In the genomic region with DNA sequence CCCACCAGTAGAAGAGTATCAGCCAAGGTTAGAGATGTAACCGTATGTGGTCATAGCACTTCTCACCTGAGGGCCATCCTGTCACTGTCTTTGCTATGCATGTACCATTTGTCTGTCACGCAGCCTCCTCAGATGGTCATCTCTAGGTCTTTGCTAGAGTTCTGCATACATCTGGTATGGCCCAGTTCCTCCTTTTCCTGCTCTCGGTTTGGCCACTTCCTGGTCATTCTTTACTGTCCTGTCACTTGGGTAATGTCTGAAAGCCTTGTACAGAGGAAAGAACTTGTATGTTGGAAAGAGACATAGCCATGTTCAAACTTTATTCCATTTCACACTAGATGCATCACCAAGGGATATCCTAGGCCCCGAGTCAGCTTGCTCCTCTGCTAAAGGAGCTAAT, we compare ENCODE assay signal across 23 mouse cellular contexts. TPM values are rescaled to one million over a fixed set of nuclear protein-coding genes. Genes with fewer than 3 reads are reported as not detected.
DNase-seq lines count a peak whose midpoint lies in the region; ATAC-seq and TF ChIP-seq lines count a peak whose summit lies in the region.
"Had no signal": no experiment of that assay in that cellular context is flagged by ENCODE, and none has a peak within 500 bp of the region (broad histone marks: within the 10 kb centered on the region; RNA-seq: fewer than 3 reads in every experiment).

No protein-coding gene starts in this region.

- H3K4me1 ChIP-seq in CH12.LX (ENCODE audit: control insufficient read depth in 1 of 2, insufficient read depth in 2 of 2) = peaks cover 3 to 4% of the 10 kb centered on the region in 2 experiments; a peak in 1 of 4 replicates
- H3K4me1 ChIP-seq: embryonic facial prominence, embryonic 10.5 days; embryonic facial prominence, embryonic 12.5 days; forebrain, embryonic 13.5 days; forebrain, embryonic 15.5 days had no signal

- H3K36me3 ChIP-seq in CH12.LX (replicated peaks in 1 of 2; ENCODE audit: control insufficient read depth in 1 of 2, insufficient read depth in 1 of 2, low read length in 1 of 2) = no peaks in the 10 kb centered on the region
- H3K36me3 ChIP-seq: embryonic facial prominence, embryonic 10.5 days; embryonic facial prominence, embryonic 12.5 days; forebrain, embryonic 15.5 days had no signal

- intact Hi-C loops in heart, postnatal 36 days (cut with DNase I) = no loop called here

- H3K79me2 ChIP-seq in CH12.LX (replicated peaks; ENCODE audit: control insufficient read depth, extremely low read depth, insufficient read depth, poor library complexity, severe bottlenecking) = no peaks in the 10 kb centered on the region

- TF ChIP-seq CTCF in CH12.LX (conservative IDR thresholded peaks at IDR 0.05 in 1 of 2, IDR thresholded peaks at IDR 0.05 in 1 of 2; ENCODE audit: low read depth in 2 of 2, low read length in 2 of 2) = no peak

- ATAC-seq in granulocyte monocyte progenitor cell, adult 5-6 weeks (replicated peaks; ENCODE audit: poor library complexity, severe bottlenecking) = peak; percentile 46
- peak; percentile 64 for ATAC-seq in megakaryocyte, adult 5-6 weeks (ENCODE audit: poor library complexity, severe bottlenecking)
- ATAC-seq: CD4-positive, CD25-positive, alpha-beta regulatory T cell, adult 4 months; forebrain, embryonic 13.5 days; forebrain, embryonic 15.5 days had no signal

- in situ Hi-C loops in CH12.LX (cut with MboI; ENCODE audit: low pct_ligation_motif_present, low pct_unique_long_range_greater_than_20kb, low sequenced_read_pairs) = no loop called here

- no peaks in the 10 kb centered on the region for H3K27me3 ChIP-seq in CH12.LX (replicated peaks)
- H3K27me3 ChIP-seq: embryonic facial prominence, embryonic 12.5 days; forebrain, embryonic 13.5 days; forebrain, embryonic 15.5 days had no signal

- H3K27ac ChIP-seq in CH12.LX (ENCODE audit: insufficient read depth, low read depth) = no peak overlapping the region
- H3K27ac ChIP-seq: embryonic facial prominence, embryonic 10.5 days; embryonic facial prominence, embryonic 12.5 days; forebrain, embryonic 13.5 days; forebrain, embryonic 15.5 days had no signal

- H3K9me3 ChIP-seq in CH12.LX (replicated peaks; ENCODE audit: low read length) = no peaks in the 10 kb centered on the region
- H3K9me3 ChIP-seq: embryonic facial prominence, embryonic 10.5 days; embryonic facial prominence, embryonic 12.5 days; forebrain, embryonic 13.5 days; forebrain, embryonic 15.5 days had no signal

- H3K4me3 ChIP-seq in CH12.LX (replicated peaks in 1 of 3; ENCODE audit: low read depth in 2 of 3, low read length in 2 of 3, poor library complexity in 1 of 3) = no peak overlapping the region
- H3K4me3 ChIP-seq: embryonic facial prominence, embryonic 10.5 days; embryonic facial prominence, embryonic 12.5 days; forebrain, embryonic 13.5 days; forebrain, embryonic 15.5 days had no signal

- peak; percentile 35; the same call in 1 of the 2 replicates for TF ChIP-seq EP300 in CH12.LX (IDR thresholded peaks at IDR 0.05; ENCODE audit: low read length)

- no peak for TF ChIP-seq POLR2A in CH12.LX (IDR thresholded peaks at IDR 0.05; ENCODE audit: low read depth, low read length)

- dilution Hi-C loops in CH12.LX (cut with MboI; ENCODE audit: extremely low pct_ligation_motif_present, extremely low pct_unique_long_range_greater_than_20kb, low sequenced_read_pairs) = no loop called here

- H3K4me2 ChIP-seq in CH12.LX (ENCODE audit: insufficient read depth, low read depth, poor library complexity, severe bottlenecking) = no peak overlapping the region
- H3K4me2 ChIP-seq: embryonic facial prominence, embryonic 12.5 days; forebrain, embryonic 13.5 days; forebrain, embryonic 15.5 days had no signal

- no peak overlapping the region for H3K9ac ChIP-seq in CH12.LX (ENCODE audit: insufficient read depth, low read depth)
- H3K9ac ChIP-seq: embryonic facial prominence, embryonic 12.5 days; forebrain, embryonic 13.5 days; forebrain, embryonic 15.5 days had no signal

- no peak for TF ChIP-seq RAD21 in CH12.LX (IDR thresholded peaks at IDR 0.05; ENCODE audit: low read depth, low read length)

- DNase-seq in heart, adult 11 months = peak; percentile 91
- no peak for DNase-seq in heart, postnatal 36 days
- DNase-seq in CH12.LX (ENCODE audit: extremely low read depth) = no peak
- DNase-seq in urinary bladder, postnatal 10 days (ENCODE audit: low spot score) = no peak
- DNase-seq in frontal cortex, postnatal 10 days (ENCODE audit: low spot score in 2 of 2) = no peak
- DNase-seq: adrenal gland, adult 2 months; adrenal gland, postnatal 10 days; adrenal gland, postnatal 25 days; B cell, adult 2 months; cerebellum, adult 11-12 months; cerebellum, adult 2 months; cerebellum, adult 9-10 months; cerebellum, postnatal 10 days; cerebellum, postnatal 25 days had no signal

TF ChIP-seq in CH12.LX, 34 proteins besides CTCF, POLR2A, EP300 and RAD21:
- no peak for TF ChIP-seq MXI1 (IDR thresholded peaks at IDR 0.05; ENCODE audit: low read depth, low read length)
- peak; percentile 57 for TF ChIP-seq ELF1 (IDR thresholded peaks at IDR 0.05; ENCODE audit: low read depth, low read length)
- TF ChIP-seq TCF12 (IDR thresholded peaks at IDR 0.05; ENCODE audit: low read depth, low read length) = 0 out of 2 replicates have a peak, but pooled peaks have one; percentile 16
- TF ChIP-seq IRF4 (IDR thresholded peaks at IDR 0.05; ENCODE audit: low read depth, low read length) = 0 out of 2 replicates have a peak, but pooled peaks have one; percentile 49

RNA-seq across cellular contexts. Expression of a gene that starts 30.8 kb away (rescaled TPM):
- under 1 TPM in 1 of 2 experiments, not detected in 1; 0.22 TPM for total RNA-seq in heart, postnatal 36 days (2021)
- total RNA-seq in CH12.LX (2012; rRNA removed) (1.1 and 1.2 TPM in 2 replicates), CH12.LX (2014; rRNA removed) (0.54 and 0.73 TPM in 2 replicates)
- polyA plus RNA-seq in CH12.LX (2012; ENCODE audit: insufficient read length, low read depth) = 1.3 and 1.4 TPM in 2 replicates
- total RNA-seq in granulocyte monocyte progenitor cell, adult 5-6 weeks (2014; fragmentation: Nextera tagmentation) = 1.4 and 1.5 TPM in 2 replicates
- 0.26 and 1.9 TPM in 2 replicates for total RNA-seq in granulocyte monocyte progenitor cell, adult 5-6 weeks (2017)
- 12.7 and 15.0 TPM in 2 replicates for total RNA-seq in megakaryocyte, adult 5-6 weeks (2015)
- 6.4 and 6.5 TPM in 2 replicates for total RNA-seq in megakaryocyte, adult 5-6 weeks (2017)
- total RNA-seq: adrenal gland, postnatal 25 days; ES-E14 had no signal
- polyA plus RNA-seq: CD4-positive, CD25-positive, alpha-beta regulatory T cell, adult 4 months; embryonic facial prominence, embryonic 10.5 days; forebrain, embryonic 11.5 days had no signal

RNA-seq across cellular contexts. Expression of a gene that starts 30.9 kb away (rescaled TPM):
- total RNA-seq in heart, postnatal 36 days (2021) = under 1 TPM in 1 of 2 experiments, not detected in 1; 0.49 TPM
- total RNA-seq in CH12.LX (2012; rRNA removed) (0.25 TPM in 1 of 2 replicates, not detected in the other), CH12.LX (2014; rRNA removed) (not detected in 2 replicates)
- 1.3 TPM in 1 of 2 replicates, not detected in the other for polyA plus RNA-seq in CH12.LX (2012; ENCODE audit: insufficient read length, low read depth)
- 0.28 TPM in 1 of 2 replicates, not detected in the other for total RNA-seq in granulocyte monocyte progenitor cell, adult 5-6 weeks (2014; fragmentation: Nextera tagmentation)
- not detected in 2 replicates for total RNA-seq in granulocyte monocyte progenitor cell, adult 5-6 weeks (2017)
- total RNA-seq in megakaryocyte, adult 5-6 weeks (2015) = 0.40 and 1.2 TPM in 2 replicates
- total RNA-seq in megakaryocyte, adult 5-6 weeks (2017) = 2.1 and 5.8 TPM in 2 replicates
- total RNA-seq: adrenal gland, adult 2 months; adrenal gland, postnatal 25 days; ES-E14 had no signal
- polyA plus RNA-seq: adrenal gland, adult 2 months; CD4-positive, CD25-positive, alpha-beta regulatory T cell, adult 4 months; embryonic facial prominence, embryonic 10.5 days; embryonic facial prominence, embryonic 12.5 days; forebrain, embryonic 13.5 days had no signal

RNA-seq across cellular contexts. Expression of a gene that starts 38.7 kb away (rescaled TPM):
- 100 to 1,000 TPM; 110 to 115 TPM for total RNA-seq in heart, postnatal 36 days (2021)
- 63.3 and 116 TPM in 2 replicates for total RNA-seq in CH12.LX (2012; rRNA removed)
- 209 and 234 TPM in 2 replicates for total RNA-seq in CH12.LX (2014; rRNA removed)
- polyA plus RNA-seq in CH12.LX (2012; ENCODE audit: insufficient read length, low read depth) = 222 and 250 TPM in 2 replicates
- 93.1 and 98.0 TPM in 2 replicates for total RNA-seq in granulocyte monocyte progenitor cell, adult 5-6 weeks (2014; fragmentation: Nextera tagmentation)
- 138 and 144 TPM in 2 replicates for total RNA-seq in granulocyte monocyte progenitor cell, adult 5-6 weeks (2017)
- total RNA-seq in megakaryocyte, adult 5-6 weeks (2015) = 278 and 301 TPM in 2 replicates
- total RNA-seq in megakaryocyte, adult 5-6 weeks (2017) = 210 and 223 TPM in 2 replicates
